Mouse (Mus musculus): Measurements from ENCODE around the gene Taf3. TPM values are rescaled to one million over a fixed set of nuclear protein-coding genes. Genes with fewer than 3 reads are reported as not detected.

Taf3 gene
- polyA plus RNA-seq, 1 experiment from 2014 or later = 15.9 TPM

DNA sequence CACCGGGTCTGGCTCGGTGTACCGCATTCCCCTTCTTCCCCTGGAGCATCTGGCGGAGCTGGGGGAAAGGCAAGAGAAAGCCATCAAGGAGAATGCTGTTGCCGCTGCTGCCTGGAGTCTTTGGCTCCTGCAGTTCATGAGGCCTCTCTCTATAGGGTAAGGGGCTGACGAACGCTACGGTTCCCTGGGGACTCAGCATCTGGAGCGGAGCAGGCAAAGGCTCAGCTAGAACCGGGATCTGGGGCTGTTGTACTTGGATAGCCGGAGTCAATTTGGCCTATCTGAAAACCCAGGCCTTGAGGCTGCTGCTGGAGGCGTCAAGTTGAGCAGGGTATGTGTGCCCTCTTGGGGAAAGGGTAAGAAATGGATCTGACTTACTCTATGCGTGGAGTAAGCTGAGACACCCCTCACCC, 166.8 kb downstream of the Taf3 start:
- H3K27me3 ChIP-seq = peaks cover 99% of the 10 kb centered on the region
- peak overlapping the region; percentile 72 for H3K4me2 ChIP-seq
- H3K4me1 ChIP-seq (replicated peaks) = peaks cover 58% of the 10 kb centered on the region
- H3K9ac ChIP-seq (replicated peaks) = peak overlapping the region; percentile 38; the same call in 1 of the 2 replicates
- WGBS = under 1% methylated on average over 13 of the region's 13 CpGs
- no peaks in the 10 kb centered on the region for H3K36me3 ChIP-seq
- H3K9me3 ChIP-seq = no peaks in the 10 kb centered on the region
- H3K4me3 ChIP-seq (replicated peaks) = peak overlapping the region; percentile 37
- no peak overlapping the region for H3K27ac ChIP-seq
- no peak for ATAC-seq (ENCODE audit: insufficient number of reproducible peaks, insufficient read depth, low FRiP score, low TSS enrichment, low read depth)

- WGBS = under 1% methylated on average over 31 of the region's 35 CpGs
- Histone ChIP-seq H3K36me3 (no peaks in the 10 kb centered on the region), H3K27ac (no peak within 1 kb of the TSS), H3K4me3 (replicated peaks) (peak within 1 kb of the TSS; percentile 37), H3K9me3 (no peaks in the 10 kb centered on the region), H3K4me2 (peak within 1 kb of the TSS; percentile 72), H3K9ac (replicated peaks) (peak within 1 kb of the TSS; percentile 38; the same call in 1 of the 2 replicates), H3K27me3 (peaks cover 99% of the 10 kb centered on the region), H3K4me1 (replicated peaks) (peaks cover 58% of the 10 kb centered on the region)
- no peak for ATAC-seq (ENCODE audit: insufficient number of reproducible peaks, insufficient read depth, low FRiP score, low TSS enrichment, low read depth)
Measured at GRCm38 (mm10) chr2:9881051-9881591, 167.3 kb downstream of the Taf3 start, which contains the start of gene 4930412O13Rik. Gene 4930412O13Rik, plus strand, starts transcription at chr2:9881252.

GRCm38 (mm10) chr2:9880271-9880670, 168.1 kb downstream of the Taf3 start:
- no peak overlapping the region for H3K27ac ChIP-seq
- peaks cover 99% of the 10 kb centered on the region for H3K27me3 ChIP-seq
- no peak overlapping the region for H3K9ac ChIP-seq (replicated peaks)
- no peak overlapping the region for H3K4me2 ChIP-seq
- 2% methylated on average over 11 of the region's 11 CpGs for WGBS
- peaks cover 58% of the 10 kb centered on the region for H3K4me1 ChIP-seq (replicated peaks)
- no peak overlapping the region for H3K4me3 ChIP-seq (replicated peaks)
- ATAC-seq (ENCODE audit: insufficient number of reproducible peaks, insufficient read depth, low FRiP score, low TSS enrichment, low read depth) = no peak
- no peaks in the 10 kb centered on the region for H3K9me3 ChIP-seq
- no peaks in the 10 kb centered on the region for H3K36me3 ChIP-seq

- H3K27ac ChIP-seq = no peak overlapping the region
- peaks cover 99% of the 10 kb centered on the region for H3K27me3 ChIP-seq
- 0% methylated on average over 21 of the region's 21 CpGs for WGBS
- peak; percentile 91 for ATAC-seq (ENCODE audit: insufficient number of reproducible peaks, insufficient read depth, low FRiP score, low TSS enrichment, low read depth)
- no peak overlapping the region for H3K9ac ChIP-seq (replicated peaks)
- H3K9me3 ChIP-seq = no peaks in the 10 kb centered on the region
- H3K4me3 ChIP-seq (replicated peaks) = peak overlapping the region; percentile 46
- peak overlapping the region; percentile 87 for H3K4me2 ChIP-seq
- peaks cover 63% of the 10 kb centered on the region for H3K4me1 ChIP-seq (replicated peaks)
- no peaks in the 10 kb centered on the region for H3K36me3 ChIP-seq
Measured at GRCm38 (mm10) chr2:9879493-9879892, 168.9 kb downstream of the Taf3 start.

GRCm38 (mm10) chr2:9879092-9879491, 169.3 kb downstream of the Taf3 start:
- Histone ChIP-seq H3K27ac (no peak overlapping the region), H3K4me1 (replicated peaks) (peaks cover 63% of the 10 kb centered on the region)
- whole genome bisulfite sequencing = under 1% methylated on average over 22 of the region's 22 CpGs

GRCm38 (mm10) chr2:9878564-9879081, 169.8 kb downstream of the Taf3 start:
- under 1% methylated on average over 33 of the region's 33 CpGs for WGBS
- 0 out of 2 replicates have a peak overlapping the region, but pooled peaks have one; percentile 31 for H3K9ac ChIP-seq (replicated peaks)
- peaks cover 58% of the 10 kb centered on the region for H3K4me1 ChIP-seq (replicated peaks)
- no peak for ATAC-seq (ENCODE audit: insufficient number of reproducible peaks, insufficient read depth, low FRiP score, low TSS enrichment, low read depth)
- peaks cover 99% of the 10 kb centered on the region for H3K27me3 ChIP-seq
- no peak overlapping the region for H3K27ac ChIP-seq
- no peaks in the 10 kb centered on the region for H3K36me3 ChIP-seq
- peak overlapping the region; percentile 46 for H3K4me3 ChIP-seq (replicated peaks)
- no peaks in the 10 kb centered on the region for H3K9me3 ChIP-seq
- H3K4me2 ChIP-seq = peak overlapping the region; percentile 87

More at GRCm38 (mm10) chr2:9879092-9879491, 169.3 kb downstream of the Taf3 start:
- peaks cover 99% of the 10 kb centered on the region for H3K27me3 ChIP-seq
- H3K9ac ChIP-seq (replicated peaks) = no peak overlapping the region
- ATAC-seq (ENCODE audit: insufficient number of reproducible peaks, insufficient read depth, low FRiP score, low TSS enrichment, low read depth) = no peak; the same call in none of the 2 replicates
- peak overlapping the region; percentile 46 for H3K4me3 ChIP-seq (replicated peaks)
- H3K4me2 ChIP-seq = peak overlapping the region; percentile 87
- no peaks in the 10 kb centered on the region for H3K9me3 ChIP-seq
- no peaks in the 10 kb centered on the region for H3K36me3 ChIP-seq

- no peak overlapping the region for H3K9ac ChIP-seq (replicated peaks)
Measured at GRCm38 (mm10) chr2:9877966-9878563, 170.3 kb downstream of the Taf3 start.

GRCm38 (mm10) chr2:9877326-9877690, 171.1 kb downstream of the Taf3 start:
- 0% methylated on average over 35 of the region's 35 CpGs for WGBS

More at GRCm38 (mm10) chr2:9877966-9878563, 170.3 kb downstream of the Taf3 start:
- ATAC-seq (ENCODE audit: insufficient number of reproducible peaks, insufficient read depth, low FRiP score, low TSS enrichment, low read depth) = no peak
- H3K9me3 ChIP-seq = no peaks in the 10 kb centered on the region
- H3K36me3 ChIP-seq = no peaks in the 10 kb centered on the region
- H3K27ac ChIP-seq = no peak overlapping the region
- peaks cover 53% of the 10 kb centered on the region for H3K4me1 ChIP-seq (replicated peaks)
- peaks cover 99% of the 10 kb centered on the region for H3K27me3 ChIP-seq
- peak overlapping the region; percentile 87 for H3K4me2 ChIP-seq
- WGBS = under 1% methylated on average over 19 of the region's 19 CpGs
- H3K4me3 ChIP-seq (replicated peaks) = peak overlapping the region; percentile 46

DNA sequence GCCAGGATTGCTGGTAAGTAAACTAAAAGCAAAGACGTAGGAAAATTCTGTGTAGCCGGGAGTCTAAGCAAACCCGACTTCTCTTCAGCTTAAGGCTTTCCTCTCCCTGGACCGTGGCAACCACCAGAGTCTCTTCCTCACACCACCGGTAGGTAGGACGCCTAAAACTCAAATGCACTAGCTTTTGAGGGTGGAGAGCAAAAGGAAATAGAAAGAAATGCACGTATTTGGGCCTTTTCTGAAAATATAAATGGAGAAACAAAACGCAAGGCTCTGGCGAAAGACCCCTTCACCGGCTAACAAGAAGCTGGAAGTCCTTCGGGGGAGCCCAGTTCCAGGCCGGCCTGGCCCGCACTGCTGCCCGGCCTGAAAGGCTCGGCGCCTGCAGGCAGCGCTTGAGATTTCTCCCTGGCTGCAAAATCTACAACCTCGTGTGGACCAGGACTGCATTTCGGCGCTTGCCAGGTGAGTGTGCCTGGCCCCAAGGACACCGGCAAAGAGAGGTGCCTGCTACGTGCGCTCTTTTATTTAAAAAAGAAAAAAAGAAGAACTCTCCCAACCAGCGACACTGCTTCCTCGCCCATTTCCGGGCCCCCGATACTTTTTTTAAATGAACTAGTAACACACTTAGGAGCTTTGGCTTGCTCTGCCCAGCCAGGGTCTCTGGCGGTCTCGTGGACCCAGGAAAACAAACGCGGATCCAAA, 171.6 kb downstream of the Taf3 start:
- Histone ChIP-seq H3K27me3 (peaks cover 99% of the 10 kb centered on the region), H3K9me3 (no peaks in the 10 kb centered on the region), H3K4me3 (replicated peaks) (peak overlapping the region; percentile 46), H3K9ac (replicated peaks) (no peak overlapping the region), H3K4me1 (replicated peaks) (peaks cover 49% of the 10 kb centered on the region), H3K27ac (no peak overlapping the region), H3K36me3 (no peaks in the 10 kb centered on the region), H3K4me2 (peak overlapping the region; percentile 87)
- WGBS = under 1% methylated on average over 31 of the region's 31 CpGs
- no peak for ATAC-seq (ENCODE audit: insufficient number of reproducible peaks, insufficient read depth, low FRiP score, low TSS enrichment, low read depth)

More at GRCm38 (mm10) chr2:9877326-9877690, 171.1 kb downstream of the Taf3 start:
- peaks cover 52% of the 10 kb centered on the region for H3K4me1 ChIP-seq (replicated peaks)
- peaks cover 99% of the 10 kb centered on the region for H3K27me3 ChIP-seq
- no peak for ATAC-seq (ENCODE audit: insufficient number of reproducible peaks, insufficient read depth, low FRiP score, low TSS enrichment, low read depth)
- H3K4me3 ChIP-seq (replicated peaks) = peak overlapping the region; percentile 46
- no peaks in the 10 kb centered on the region for H3K36me3 ChIP-seq
- H3K9me3 ChIP-seq = no peaks in the 10 kb centered on the region
- no peak overlapping the region for H3K27ac ChIP-seq
- H3K9ac ChIP-seq (replicated peaks) = no peak overlapping the region
- peak overlapping the region; percentile 87 for H3K4me2 ChIP-seq

DNA sequence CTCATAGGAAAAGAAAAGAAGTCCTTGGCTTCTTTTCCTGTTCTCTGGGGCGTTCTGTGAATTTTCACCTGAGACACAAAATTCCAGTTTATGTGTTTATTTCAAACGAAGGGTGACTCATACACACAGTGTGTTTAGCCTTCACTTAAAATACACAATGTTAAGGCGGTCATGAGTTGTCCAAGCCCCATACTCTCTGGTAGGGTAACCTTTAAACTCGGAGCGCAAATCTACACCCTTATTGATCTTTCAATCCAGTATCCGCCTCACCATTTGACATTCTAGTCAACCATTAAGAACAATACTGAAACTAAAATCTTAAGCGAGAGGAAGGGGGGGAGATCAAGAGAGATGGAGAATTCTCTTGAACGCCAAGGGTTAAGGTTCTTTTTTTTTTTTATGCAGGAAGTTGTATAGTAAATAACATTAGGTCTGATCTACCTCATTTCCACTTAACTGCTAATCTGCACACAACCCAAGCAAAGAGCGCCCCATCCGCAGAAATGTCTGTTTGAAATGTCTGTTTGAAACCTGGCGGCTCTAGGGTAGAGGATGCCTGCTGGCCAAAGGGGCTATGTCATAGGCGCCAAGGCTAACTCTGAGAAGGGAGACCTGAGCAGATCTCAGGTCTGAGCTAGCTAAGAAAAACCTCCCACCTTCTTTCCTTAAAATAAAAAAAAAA, 172.6 kb downstream of the Taf3 start:
- Histone ChIP-seq H3K4me3 (replicated peaks) (no peak overlapping the region; the same call in 1 of the 2 replicates), H3K4me1 (replicated peaks) (peaks cover 42% of the 10 kb centered on the region), H3K27me3 (peaks cover 99% of the 10 kb centered on the region), H3K4me2 (no peak overlapping the region), H3K27ac (no peak overlapping the region), H3K9me3 (no peaks in the 10 kb centered on the region), H3K36me3 (no peaks in the 10 kb centered on the region), H3K9ac (replicated peaks) (no peak overlapping the region)
- no peak for ATAC-seq (ENCODE audit: insufficient number of reproducible peaks, insufficient read depth, low FRiP score, low TSS enrichment, low read depth)
- 14% methylated on average over 12 of the region's 12 CpGs for WGBS

All from limb, embryonic 12.5 days (tissue).